ENCODE assay signal across 9 mouse cellular contexts in genomic region chr8:121547132-121547531, GRCm38 (mm10). TPM values are rescaled to one million over a fixed set of nuclear protein-coding genes. Genes with fewer than 3 reads are reported as not detected.
DNase-seq lines count a peak whose midpoint lies in the region; ATAC-seq and TF ChIP-seq lines count a peak whose summit lies in the region.
"Had no signal": no experiment of that assay in that cellular context is flagged by ENCODE, and none has a peak within 500 bp of the region (broad histone marks: within the 10 kb centered on the region; RNA-seq: fewer than 3 reads in every experiment).

No protein-coding gene starts in this region.

- H3K79me3 ChIP-seq in C2C12 (ENCODE audit: low read depth), result no peaks in the 10 kb centered on the region

- no peak overlapping the region for H3K9ac ChIP-seq in heart, adult 2 months (ENCODE audit: low read depth, low read length)
- 0 out of 2 replicates have a peak overlapping the region, but pooled peaks have one; percentile 14 for H3K9ac ChIP-seq in kidney, postnatal 0 days (ENCODE audit: low read depth, low read length)
- no peak overlapping the region for H3K9ac ChIP-seq in liver, embryonic 13.5 days
- H3K9ac ChIP-seq in neural tube, embryonic 11.5 days (ENCODE audit: low read length), result no peak overlapping the region

- 0 out of 2 replicates have a peak, but pooled peaks have one; percentile 43 for ATAC-seq in kidney, postnatal 0 days (replicated peaks; ENCODE audit: low FRiP score, low read depth)
- peak; percentile 41; the same call in 1 of the 2 replicates for ATAC-seq in liver, embryonic 13.5 days (ENCODE audit: low read depth)
- no peak for ATAC-seq in neural tube, embryonic 11.5 days (ENCODE audit: insufficient read depth, low FRiP score, low TSS enrichment)

- no peak overlapping the region for H3K4me2 ChIP-seq in kidney, postnatal 0 days (ENCODE audit: low read length)
- no peak overlapping the region for H3K4me2 ChIP-seq in liver, embryonic 13.5 days
- no peak overlapping the region for H3K4me2 ChIP-seq in neural tube, embryonic 11.5 days (ENCODE audit: low read depth)

- no peak overlapping the region for H3K4me3 ChIP-seq in C2C12 (ENCODE audit: insufficient read depth, poor library complexity, severe bottlenecking)
- no peak overlapping the region for H3K4me3 ChIP-seq in cortical plate, adult 2 months (ENCODE audit: insufficient read depth, low read length)
- H3K4me3 ChIP-seq in heart, adult 2 months, result no peak overlapping the region
- no peak overlapping the region for H3K4me3 ChIP-seq in kidney, postnatal 0 days (replicated peaks; ENCODE audit: low read depth, low read length)
- H3K4me3 ChIP-seq in liver, embryonic 13.5 days (replicated peaks), result no peak overlapping the region
- no peak overlapping the region for H3K4me3 ChIP-seq in neural tube, embryonic 11.5 days (ENCODE audit: low read depth, low read length)
- H3K4me3 ChIP-seq: erythroblast, embryonic 14.5 days had no signal

- no peaks in the 10 kb centered on the region for H3K79me2 ChIP-seq in C2C12 (ENCODE audit: control insufficient read depth, insufficient read depth)
- no peaks in the 10 kb centered on the region for H3K79me2 ChIP-seq in heart, adult 2 months (replicated peaks; ENCODE audit: control insufficient read depth, insufficient read depth, low read length)

- TF ChIP-seq POLR2A in cortical plate, adult 2 months (IDR thresholded peaks at IDR 0.05; ENCODE audit: extremely low read depth, insufficient read depth, low read length), result no peak
- no peak for TF ChIP-seq POLR2A in heart, adult 2 months (IDR thresholded peaks at IDR 0.05; ENCODE audit: insufficient read depth, low read depth, low read length)

- H3K4me1 ChIP-seq in cortical plate, adult 2 months (ENCODE audit: control insufficient read depth, insufficient read depth, low read length), result no peaks in the 10 kb centered on the region
- H3K4me1 ChIP-seq in heart, adult 2 months (ENCODE audit: control insufficient read depth, insufficient read depth, low read length), result no peaks in the 10 kb centered on the region; the same call in none of the 2 replicates
- no peaks in the 10 kb centered on the region for H3K4me1 ChIP-seq in kidney, postnatal 0 days (replicated peaks; ENCODE audit: insufficient read depth, low read length)
- no peaks in the 10 kb centered on the region for H3K4me1 ChIP-seq in liver, embryonic 13.5 days (replicated peaks)
- no peaks in the 10 kb centered on the region for H3K4me1 ChIP-seq in neural tube, embryonic 11.5 days (ENCODE audit: control insufficient read depth, insufficient read depth, low read length)

- H3K27me3 ChIP-seq in C2C12 (ENCODE audit: control insufficient read depth, insufficient read depth, insufficient read length), result peaks cover 31% of the 10 kb centered on the region
- H3K27me3 ChIP-seq in heart, adult 2 months (ENCODE audit: control insufficient read depth, insufficient read depth, low read length), result no peaks in the 10 kb centered on the region; the same call in 1 of the 2 replicates
- no peaks in the 10 kb centered on the region for H3K27me3 ChIP-seq in kidney, postnatal 0 days (ENCODE audit: insufficient read depth, low read length)
- peaks cover 9% of the 10 kb centered on the region; the same call in 1 of the 2 replicates for H3K27me3 ChIP-seq in liver, embryonic 13.5 days
- no peaks in the 10 kb centered on the region for H3K27me3 ChIP-seq in neural tube, embryonic 11.5 days (ENCODE audit: control insufficient read depth, insufficient read depth, low read length)

- peak; percentile 44 for TF ChIP-seq CTCF in C2C12 (IDR thresholded peaks at IDR 0.05; ENCODE audit: control insufficient read depth, insufficient read depth, insufficient read length)
- peak; percentile 87 for TF ChIP-seq CTCF in cortical plate, adult 2 months (IDR thresholded peaks at IDR 0.05; ENCODE audit: extremely low read depth, insufficient read depth, low read length)
- TF ChIP-seq CTCF in heart, adult 2 months (IDR thresholded peaks at IDR 0.05), result peak; percentile 98
- TF ChIP-seq CTCF in kidney, postnatal 0 days (IDR thresholded peaks at IDR 0.05; ENCODE audit: low read depth), result peak; percentile 89

- peak; percentile 74; the same call in 1 of the 2 replicates for TF ChIP-seq EP300 in heart, adult 2 months (IDR thresholded peaks at IDR 0.05; ENCODE audit: insufficient read depth, low read depth, low read length)

- no peaks in the 10 kb centered on the region for H3K36me3 ChIP-seq in C2C12 (ENCODE audit: control insufficient read depth, insufficient read depth)
- no peaks in the 10 kb centered on the region for H3K36me3 ChIP-seq in heart, adult 2 months (ENCODE audit: control insufficient read depth, insufficient read depth, low read length)
- 0 out of 2 replicates have a peak, but pooled peaks cover 3% of the 10 kb centered on the region for H3K36me3 ChIP-seq in kidney, postnatal 0 days (ENCODE audit: insufficient read depth, low read length)
- peaks cover 20% of the 10 kb centered on the region for H3K36me3 ChIP-seq in liver, embryonic 13.5 days
- H3K36me3 ChIP-seq in neural tube, embryonic 11.5 days (ENCODE audit: control insufficient read depth, insufficient read depth, low read length), result no peaks in the 10 kb centered on the region

- 5% methylated on average over 7 of the region's 7 CpGs for WGBS in heart, adult 2 months
- 12% methylated on average over 7 of the region's 7 CpGs for WGBS in kidney, postnatal 0 days
- WGBS in liver, embryonic 13.5 days (ENCODE audit: insufficient replicate concordance), result 4% methylated on average over 7 of the region's 7 CpGs
- WGBS in neural tube, embryonic 11.5 days, result 9% methylated on average over 7 of the region's 7 CpGs

- peak; percentile 67 to 88 for DNase-seq in adrenal gland, adult (ENCODE audit: inconsistent age in 2 of 2, low spot score in 1 of 2)
- peak; percentile 70 to 77 for DNase-seq in heart, adult 2 months
- peak; percentile 91 for DNase-seq in kidney, postnatal 0 days (ENCODE audit: low spot score)
- DNase-seq in liver, embryonic 13.5 days, result peak; percentile 57
- DNase-seq in neural tube, embryonic 11.5 days (ENCODE audit: low spot score), result peak; percentile 79
- peak; percentile 43 to 47 for DNase-seq in thymus, adult 18-20 months

- no peak overlapping the region for H3ac ChIP-seq in C2C12 (ENCODE audit: control insufficient read depth, insufficient read length, low read depth)

- no peaks in the 10 kb centered on the region for H3K9me3 ChIP-seq in kidney, postnatal 0 days (replicated peaks; ENCODE audit: low read length)
- H3K9me3 ChIP-seq in liver, embryonic 13.5 days (replicated peaks), result no peaks in the 10 kb centered on the region; the same call in 1 of the 2 replicates
- no peaks in the 10 kb centered on the region for H3K9me3 ChIP-seq in neural tube, embryonic 11.5 days (ENCODE audit: control insufficient read depth, low read length)

- no peak overlapping the region for H3K27ac ChIP-seq in cortical plate, adult 2 months (ENCODE audit: insufficient read depth, low read length)
- no peak overlapping the region for H3K27ac ChIP-seq in heart, adult 2 months
- H3K27ac ChIP-seq in kidney, postnatal 0 days, result no peak overlapping the region
- H3K27ac ChIP-seq in liver, embryonic 13.5 days, result no peak overlapping the region
- H3K27ac ChIP-seq in neural tube, embryonic 11.5 days (ENCODE audit: low read depth, low read length), result no peak overlapping the region

- intact Hi-C loops in heart, adult 2 months (cut with DNase I), result loop anchor here (1.0 to 5.0 kb wide), 6 partner anchors 28 to 285 kb away; partner anchors contain the start of gene Fbxo31

TF ChIP-seq in C2C12, 6 proteins besides CTCF, POLR2A, EP300 and RAD21:
- no peak for TF ChIP-seq MYOD1 (IDR thresholded peaks at IDR 0.05; ENCODE audit: control insufficient read depth, insufficient read length, low read depth)
- TF ChIP-seq FOSL1 (IDR thresholded peaks at IDR 0.05; ENCODE audit: insufficient read depth, low read length, poor library complexity, severe bottlenecking), result no peak
- no peak for TF ChIP-seq MAX (IDR thresholded peaks at IDR 0.05)
- no peak for TF ChIP-seq MYOG (IDR thresholded peaks at IDR 0.05; ENCODE audit: control insufficient read depth, extremely low read depth, insufficient read length)
- TF ChIP-seq CEBPB (IDR thresholded peaks at IDR 0.05; ENCODE audit: low read depth), result no peak
- no peak for TF ChIP-seq USF1 (IDR thresholded peaks at IDR 0.05; ENCODE audit: low read depth)

RNA-seq across cellular contexts. Expression of gene 1700018B08Rik, which starts 3.0 kb away (rescaled TPM):
- polyA plus RNA-seq in C2C12 (2012; fragmentation: generic; extraction: Trizol), result not detected
- not detected in 2 replicates for polyA plus RNA-seq in cortical plate, adult 2 months (2012; rRNA removed)
- not detected for total RNA-seq in heart, adult 2 months (2021)
- polyA plus RNA-seq in heart, adult 2 months (2012; rRNA removed), result 0.41 TPM in 1 of 2 replicates, not detected in the other
- not detected in 2 replicates for polyA plus RNA-seq in kidney, postnatal 0 days (2015; fragmentation: Nextera tagmentation; extraction: Ambion mirVana)
- not detected in 2 replicates for polyA plus RNA-seq in liver, embryonic 13.5 days (2015; fragmentation: Nextera tagmentation; extraction: Ambion mirVana)
- polyA plus RNA-seq in neural tube, embryonic 11.5 days (2014; fragmentation: Nextera tagmentation; extraction: Ambion mirVana), result not detected in 2 replicates
- polyA plus RNA-seq: erythroblast, embryonic 14.5 days had no signal

RNA-seq across cellular contexts. Expression of gene Fbxo31, which starts 31.5 kb away (rescaled TPM):
- 9.4 TPM for polyA plus RNA-seq in C2C12 (2012; fragmentation: generic; extraction: Trizol)
- polyA plus RNA-seq in cortical plate, adult 2 months (2012; rRNA removed), result 96.6 and 103 TPM in 2 replicates
- 100 to 1,000 TPM in 1 of 2 experiments, 10 to 100 TPM in 1; 96.7 to 124 TPM for total RNA-seq in heart, adult 2 months (2021)
- polyA plus RNA-seq in heart, adult 2 months (2012; rRNA removed), result 74.4 and 106 TPM in 2 replicates
- 13.4 and 14.9 TPM in 2 replicates for polyA plus RNA-seq in kidney, postnatal 0 days (2015; fragmentation: Nextera tagmentation; extraction: Ambion mirVana)
- 10.4 and 11.3 TPM in 2 replicates for polyA plus RNA-seq in liver, embryonic 13.5 days (2015; fragmentation: Nextera tagmentation; extraction: Ambion mirVana)
- polyA plus RNA-seq in neural tube, embryonic 11.5 days (2014; fragmentation: Nextera tagmentation; extraction: Ambion mirVana), result 17.5 and 20.0 TPM in 2 replicates

RNA-seq across cellular contexts. Expression of gene Map1lc3b, which starts 43.0 kb away (rescaled TPM):
- 101 TPM for polyA plus RNA-seq in C2C12 (2012; fragmentation: generic; extraction: Trizol)
- polyA plus RNA-seq in cortical plate, adult 2 months (2012; rRNA removed), result 123 and 130 TPM in 2 replicates
- total RNA-seq in heart, adult 2 months (2021), result 100 to 1,000 TPM; 235 to 277 TPM
- 129 and 131 TPM in 2 replicates for polyA plus RNA-seq in heart, adult 2 months (2012; rRNA removed)
- polyA plus RNA-seq in kidney, postnatal 0 days (2015; fragmentation: Nextera tagmentation; extraction: Ambion mirVana), result 281 and 284 TPM in 2 replicates
- polyA plus RNA-seq in liver, embryonic 13.5 days (2015; fragmentation: Nextera tagmentation; extraction: Ambion mirVana), result 135 and 144 TPM in 2 replicates
- 304 and 313 TPM in 2 replicates for polyA plus RNA-seq in neural tube, embryonic 11.5 days (2014; fragmentation: Nextera tagmentation; extraction: Ambion mirVana)

Comparison
In these comparisons a context has a peak if more than half of its experiments do, and no peak if none do; other contexts are left out.
1. CTCF ChIP-seq: peak in every context shown above with its lines; median percentile 98 in heart, adult 2 months; 89 in kidney, postnatal 0 days; 87 in cortical plate, adult 2 months; 44 in C2C12.